Mouse (Mus musculus) hematopoietic multipotent progenitor cell, adult 10-12 weeks (in vitro differentiated cells): ENCODE data around the gene Rgs1. TPM values are rescaled to one million over a fixed set of nuclear protein-coding genes. Genes with fewer than 3 reads are reported as not detected.

Source experiments
- polyA plus RNA-seq: library from polyadenylated mRNA; stranded (reverse); fragments of >175 nt; gene quantifications from 2 replicates; pipeline ENCODE4 v1.2.3, GENCODE M21; 2012; ENCODE audit warnings: low replicate concordance

Gene Rgs1
- 1.6 and 2.5 TPM in 2 replicates for polyA plus RNA-seq

DNA sequence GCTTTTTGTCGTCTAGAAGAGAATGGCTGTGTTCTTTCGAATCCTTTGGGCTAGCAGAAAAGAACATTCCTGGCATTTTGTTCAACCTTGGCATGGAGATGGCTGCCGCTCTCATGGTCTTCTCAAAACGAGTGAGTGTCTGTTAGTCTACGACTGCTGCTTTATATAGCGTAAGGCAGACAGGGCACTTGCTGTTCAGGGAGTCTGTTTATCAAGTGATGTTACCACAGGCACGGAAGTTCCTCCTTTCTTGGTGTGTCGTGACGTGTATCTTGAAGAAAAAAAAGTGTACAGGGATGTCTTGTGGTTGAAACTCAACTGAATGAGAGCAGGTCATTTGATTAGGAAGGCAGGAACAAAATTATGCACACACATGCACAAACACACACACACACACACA lies at the start of gene Rgs1:
Gene Rgs1, minus strand, starts transcription at position 320 of the 400 bp plus-strand sequence.

Other genes with a start within 250 kb of the Rgs1 start
- 17.6 and 85.3 TPM in 2 replicates for gene Rgs2, start 245.1 kb downstream of the Rgs1 start, polyA plus RNA-seq
- 0.08 TPM in 1 of 2 replicates, not detected in the other for gene Rgs13, start 71.9 kb downstream of the Rgs1 start, polyA plus RNA-seq